Mouse (Mus musculus): ENCODE measurements around the gene Pitx2. TPM values are rescaled to one million over a fixed set of nuclear protein-coding genes. Genes with fewer than 3 reads are reported as not detected.

The Pitx2 gene
- polyA plus RNA-seq, 1 experiment from 2014 or later: 37.7 TPM

- Histone ChIP-seq H3K4me3 (ENCODE audit: low read depth, low read length) (no peak overlapping the region), H3K9me3 (ENCODE audit: control insufficient read depth, low read length) (no peaks in the 10 kb centered on the region), H3K36me3 (ENCODE audit: control insufficient read depth, insufficient read depth, low read length) (no peaks in the 10 kb centered on the region), H3K27me3 (replicated peaks; ENCODE audit: control insufficient read depth, insufficient read depth, low read length) (peaks cover 84% of the 10 kb centered on the region), H3K9ac (ENCODE audit: low read depth, low read length) (no peak overlapping the region), H3K4me2 (ENCODE audit: low read depth, low read length) (no peak overlapping the region; the same call in 1 of the 2 replicates), H3K4me1 (ENCODE audit: control insufficient read depth, insufficient read depth, low read length) (no peaks in the 10 kb centered on the region), H3K27ac (replicated peaks; ENCODE audit: low read depth, low read length) (0 out of 2 replicates have a peak overlapping the region, but pooled peaks have one; percentile 18)
- DNase-seq (ENCODE audit: low spot score) (no peak), ATAC-seq (ENCODE audit: low read depth) (no peak)
- 2% methylated on average over 5 of the region's 6 CpGs for WGBS
Observed at GRCm38 (mm10) chr3:129223401-129223800, 23.7 kb downstream of the Pitx2 start.

DNA sequence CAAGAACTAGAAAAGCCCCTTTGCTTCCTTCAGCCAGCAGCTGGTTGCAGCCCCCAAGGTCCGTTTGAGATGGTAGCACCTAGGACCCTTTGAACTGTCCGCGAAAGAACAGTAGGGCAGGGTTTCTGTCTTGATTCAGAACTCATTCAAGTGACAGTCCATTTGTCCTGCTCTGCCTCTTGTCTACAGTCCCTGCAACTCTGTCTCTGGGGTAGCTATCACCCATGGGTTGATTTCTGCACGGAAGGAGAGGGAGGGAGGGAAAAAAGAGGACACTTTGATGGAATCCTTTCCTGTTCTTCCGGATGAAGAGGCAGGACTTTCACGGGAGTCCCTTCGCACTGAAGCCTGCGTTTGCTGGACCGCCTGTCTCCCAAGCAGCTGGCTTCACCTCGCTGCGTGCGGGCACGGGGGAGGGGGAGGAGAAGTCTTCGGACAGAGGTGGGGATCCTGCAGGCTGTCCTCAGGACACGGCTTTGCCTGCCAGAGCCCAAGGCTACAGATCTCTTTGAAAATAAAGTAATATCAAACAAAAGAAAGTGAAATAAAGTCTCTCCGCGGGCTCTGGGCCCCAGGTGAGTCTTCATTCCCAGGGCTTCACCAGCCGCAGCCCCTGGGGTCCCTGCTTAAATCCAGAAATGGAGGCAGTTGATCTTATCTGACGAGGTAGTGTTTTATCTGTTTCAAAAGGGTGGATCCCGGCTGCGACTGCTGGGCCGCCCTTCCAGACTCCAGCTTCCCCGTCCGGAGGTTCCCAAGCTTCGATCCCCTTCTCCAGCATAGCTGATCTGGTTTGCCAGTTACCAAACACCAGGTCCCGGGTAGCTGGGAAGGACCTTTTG lies 24.5 kb downstream of the Pitx2 start:
- no peak for ATAC-seq (ENCODE audit: low read depth)
- peak overlapping the region; percentile 26 for H3K4me3 ChIP-seq (ENCODE audit: low read depth, low read length)
- WGBS: 1% methylated on average over 26 of the region's 26 CpGs
- peaks cover 84% of the 10 kb centered on the region for H3K27me3 ChIP-seq (replicated peaks; ENCODE audit: control insufficient read depth, insufficient read depth, low read length)
- no peaks in the 10 kb centered on the region for H3K36me3 ChIP-seq (ENCODE audit: control insufficient read depth, insufficient read depth, low read length)
- H3K4me2 ChIP-seq (ENCODE audit: low read depth, low read length): peak overlapping the region; percentile 34
- no peak for DNase-seq (ENCODE audit: low spot score)
- no peaks in the 10 kb centered on the region for H3K4me1 ChIP-seq (ENCODE audit: control insufficient read depth, insufficient read depth, low read length)
- H3K27ac ChIP-seq (replicated peaks; ENCODE audit: low read depth, low read length): peak overlapping the region; percentile 36
- peak overlapping the region; percentile 48; the same call in 1 of the 2 replicates for H3K9ac ChIP-seq (ENCODE audit: low read depth, low read length)
- no peaks in the 10 kb centered on the region for H3K9me3 ChIP-seq (ENCODE audit: control insufficient read depth, low read length)

- under 1% methylated on average over 35 of the region's 40 CpGs for WGBS
- Histone ChIP-seq H3K9me3 (ENCODE audit: control insufficient read depth, low read length) (no peaks in the 10 kb centered on the region), H3K4me1 (ENCODE audit: control insufficient read depth, insufficient read depth, low read length) (no peaks in the 10 kb centered on the region), H3K27me3 (replicated peaks; ENCODE audit: control insufficient read depth, insufficient read depth, low read length) (peaks cover 79% of the 10 kb centered on the region), H3K36me3 (ENCODE audit: control insufficient read depth, insufficient read depth, low read length) (no peaks in the 10 kb centered on the region), H3K4me2 (ENCODE audit: low read depth, low read length) (peak overlapping the region; percentile 34), H3K27ac (replicated peaks; ENCODE audit: low read depth, low read length) (no peak overlapping the region), H3K4me3 (ENCODE audit: low read depth, low read length) (peak overlapping the region; percentile 26), H3K9ac (ENCODE audit: low read depth, low read length) (peak overlapping the region; percentile 48)
- DNase-seq (ENCODE audit: low spot score): no peak
- ATAC-seq (ENCODE audit: low read depth): no peak
Observed at GRCm38 (mm10) chr3:129224806-129225576, 25.3 kb downstream of the Pitx2 start.

DNA sequence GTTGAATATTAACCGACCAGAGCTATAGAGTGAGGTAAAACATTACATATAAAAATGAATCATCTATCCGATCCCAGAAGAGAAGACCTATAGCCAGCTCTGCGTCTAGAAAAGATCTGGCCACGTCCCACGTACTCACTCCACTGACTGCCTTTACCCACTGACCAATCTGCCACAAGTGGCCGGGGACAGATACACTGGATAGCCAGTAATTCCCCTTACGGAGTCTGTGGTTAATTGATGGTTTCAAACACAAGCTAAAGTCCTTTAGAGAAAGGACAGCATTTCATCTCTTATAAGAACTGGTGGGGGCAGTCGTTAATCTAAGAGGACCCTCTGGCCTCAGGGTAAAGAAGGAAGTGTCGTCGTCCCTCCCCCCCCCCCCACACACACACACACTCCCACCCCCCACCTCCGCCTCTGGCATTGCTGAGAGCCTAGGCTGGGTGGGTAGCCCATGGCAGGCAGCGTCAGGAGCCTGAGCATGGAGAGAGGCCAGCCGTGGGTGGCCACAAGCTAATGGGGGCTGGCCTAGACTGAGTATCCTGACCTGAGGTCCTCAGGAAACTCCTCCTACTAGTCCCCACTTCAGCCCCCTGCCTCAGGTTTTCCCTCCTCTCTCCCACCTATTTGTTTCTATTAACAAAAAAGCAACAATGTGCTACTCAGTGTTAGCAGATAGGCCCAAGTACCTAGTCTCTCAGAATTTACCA lies 26.1 kb downstream of the Pitx2 start:
- Histone ChIP-seq H3K9ac (ENCODE audit: low read depth, low read length) (peak overlapping the region; percentile 48; the same call in 1 of the 2 replicates), H3K4me1 (ENCODE audit: control insufficient read depth, insufficient read depth, low read length) (no peaks in the 10 kb centered on the region), H3K4me2 (ENCODE audit: low read depth, low read length) (peak overlapping the region; percentile 34), H3K27me3 (replicated peaks; ENCODE audit: control insufficient read depth, insufficient read depth, low read length) (peaks cover 75% of the 10 kb centered on the region), H3K27ac (replicated peaks; ENCODE audit: low read depth, low read length) (no peak overlapping the region), H3K9me3 (ENCODE audit: control insufficient read depth, low read length) (no peaks in the 10 kb centered on the region), H3K36me3 (ENCODE audit: control insufficient read depth, insufficient read depth, low read length) (no peaks in the 10 kb centered on the region), H3K4me3 (ENCODE audit: low read depth, low read length) (peak overlapping the region; percentile 26)
- no peak for ATAC-seq (ENCODE audit: low read depth)
- no peak for DNase-seq (ENCODE audit: low spot score)
- WGBS: 6% methylated on average over 13 of the region's 13 CpGs

- Histone ChIP-seq H3K27ac (replicated peaks; ENCODE audit: low read depth, low read length) (no peak overlapping the region), H3K4me2 (ENCODE audit: low read depth, low read length) (peak overlapping the region; percentile 25), H3K9me3 (ENCODE audit: control insufficient read depth, low read length) (no peaks in the 10 kb centered on the region), H3K9ac (ENCODE audit: low read depth, low read length) (no peak overlapping the region), H3K36me3 (ENCODE audit: control insufficient read depth, insufficient read depth, low read length) (no peaks in the 10 kb centered on the region), H3K4me3 (ENCODE audit: low read depth, low read length) (no peak overlapping the region; the same call in 1 of the 2 replicates), H3K4me1 (ENCODE audit: control insufficient read depth, insufficient read depth, low read length) (no peaks in the 10 kb centered on the region), H3K27me3 (replicated peaks; ENCODE audit: control insufficient read depth, insufficient read depth, low read length) (peaks cover 74% of the 10 kb centered on the region)
- DNase-seq (ENCODE audit: low spot score) (no peak), ATAC-seq (ENCODE audit: low read depth) (no peak)
- 2% methylated on average over 6 of the region's 6 CpGs for WGBS
Observed at GRCm38 (mm10) chr3:129226681-129227080, 27.0 kb downstream of the Pitx2 start.

- WGBS: 4% methylated on average over 5 of the region's 5 CpGs
- DNase-seq (ENCODE audit: low spot score) (no peak), ATAC-seq (ENCODE audit: low read depth) (peak; percentile 71)
- H3K9me3 ChIP-seq (ENCODE audit: control insufficient read depth, low read length): no peaks in the 10 kb centered on the region
- peak overlapping the region; percentile 25 for H3K4me2 ChIP-seq (ENCODE audit: low read depth, low read length)
- H3K9ac ChIP-seq (ENCODE audit: low read depth, low read length): no peak overlapping the region
- H3K27ac ChIP-seq (replicated peaks; ENCODE audit: low read depth, low read length): no peak overlapping the region
- H3K4me3 ChIP-seq (ENCODE audit: low read depth, low read length): no peak overlapping the region
- no peaks in the 10 kb centered on the region for H3K4me1 ChIP-seq (ENCODE audit: control insufficient read depth, insufficient read depth, low read length)
- no peaks in the 10 kb centered on the region for H3K36me3 ChIP-seq (ENCODE audit: control insufficient read depth, insufficient read depth, low read length)
- peaks cover 68% of the 10 kb centered on the region for H3K27me3 ChIP-seq (replicated peaks; ENCODE audit: control insufficient read depth, insufficient read depth, low read length)
Observed at GRCm38 (mm10) chr3:129227331-129227730, 27.7 kb downstream of the Pitx2 start.

- Histone ChIP-seq H3K4me1 (ENCODE audit: control insufficient read depth, insufficient read depth, low read length) (no peaks in the 10 kb centered on the region), H3K36me3 (ENCODE audit: control insufficient read depth, insufficient read depth, low read length) (no peaks in the 10 kb centered on the region), H3K27ac (replicated peaks; ENCODE audit: low read depth, low read length) (no peak overlapping the region), H3K4me2 (ENCODE audit: low read depth, low read length) (no peak overlapping the region), H3K9ac (ENCODE audit: low read depth, low read length) (no peak overlapping the region), H3K4me3 (ENCODE audit: low read depth, low read length) (no peak overlapping the region), H3K27me3 (replicated peaks; ENCODE audit: control insufficient read depth, insufficient read depth, low read length) (no peaks in the 10 kb centered on the region), H3K9me3 (ENCODE audit: control insufficient read depth, low read length) (no peaks in the 10 kb centered on the region)
- DNase-seq (ENCODE audit: low spot score) (no peak), ATAC-seq (ENCODE audit: low read depth) (no peak)
- 34% methylated on average over 1 of the region's 1 CpGs for WGBS
Observed at GRCm38 (mm10) chr3:129238010-129238409, 38.3 kb downstream of the Pitx2 start.

- H3K4me1 ChIP-seq (ENCODE audit: control insufficient read depth, insufficient read depth, low read length): no peaks in the 10 kb centered on the region
- DNase-seq (ENCODE audit: low spot score) (no peak), ATAC-seq (ENCODE audit: low read depth) (peak; percentile 71; the same call in 1 of the 2 replicates)
- no peak overlapping the region for H3K27ac ChIP-seq (replicated peaks; ENCODE audit: low read depth, low read length)
- WGBS: 16% methylated on average over 13 of the region's 13 CpGs
- H3K36me3 ChIP-seq (ENCODE audit: control insufficient read depth, insufficient read depth, low read length): no peaks in the 10 kb centered on the region
- H3K4me3 ChIP-seq (ENCODE audit: low read depth, low read length): peak overlapping the region; percentile 20; the same call in 1 of the 2 replicates
- no peaks in the 10 kb centered on the region for H3K27me3 ChIP-seq (replicated peaks; ENCODE audit: control insufficient read depth, insufficient read depth, low read length)
- no peaks in the 10 kb centered on the region for H3K9me3 ChIP-seq (ENCODE audit: control insufficient read depth, low read length)
- H3K4me2 ChIP-seq (ENCODE audit: low read depth, low read length): peak overlapping the region; percentile 46
- no peak overlapping the region for H3K9ac ChIP-seq (ENCODE audit: low read depth, low read length)
Observed at GRCm38 (mm10) chr3:129238664-129239258, 39.1 kb downstream of the Pitx2 start.

Data from embryonic facial prominence, embryonic 14.5 days (tissue).